ENCODE assay signal across 7 mouse cellular contexts in genomic region chr14:74946751-74947375, GRCm38 (mm10). TPM values are rescaled to one million over a fixed set of nuclear protein-coding genes. Genes with fewer than 3 reads are reported as not detected.
DNase-seq lines count a peak whose midpoint lies in the region; ATAC-seq and TF ChIP-seq lines count a peak whose summit lies in the region.

No protein-coding gene starts in this region.

- intact Hi-C loops in heart, adult 2 months (cut with DNase I), result loop anchor here (2.0 to 5.0 kb wide), 2 partner anchors 44 to 80 kb away; no protein-coding TSS in a partner anchor

- H3K4me2 ChIP-seq in embryonic facial prominence, embryonic 13.5 days, result peak overlapping the region; percentile 67
- H3K4me2 ChIP-seq in limb, embryonic 13.5 days (replicated peaks), result peak overlapping the region; percentile 85
- H3K4me2 ChIP-seq in midbrain, embryonic 15.5 days, result peak overlapping the region; percentile 83

- no peak for TF ChIP-seq POLR2A in heart, adult 2 months (IDR thresholded peaks at IDR 0.05; ENCODE audit: insufficient read depth, low read depth, low read length)
- peak; percentile 44; the same call in 1 of the 2 replicates for TF ChIP-seq POLR2A in spleen, adult 2 months (IDR thresholded peaks at IDR 0.05; ENCODE audit: low read depth, low read length)

- no peaks in the 10 kb centered on the region for H3K27me3 ChIP-seq in embryonic facial prominence, embryonic 13.5 days
- no peaks in the 10 kb centered on the region for H3K27me3 ChIP-seq in heart, adult 2 months (ENCODE audit: control insufficient read depth, insufficient read depth, low read length)
- H3K27me3 ChIP-seq in limb, embryonic 13.5 days, result no peaks in the 10 kb centered on the region
- no peaks in the 10 kb centered on the region for H3K27me3 ChIP-seq in midbrain, embryonic 15.5 days (replicated peaks)
- no peaks in the 10 kb centered on the region for H3K27me3 ChIP-seq in spleen, adult 2 months (ENCODE audit: control insufficient read depth, insufficient read depth, low read length)

- no peaks in the 10 kb centered on the region for H3K36me3 ChIP-seq in embryonic facial prominence, embryonic 13.5 days
- H3K36me3 ChIP-seq in heart, adult 2 months (ENCODE audit: control insufficient read depth, insufficient read depth, low read length), result peaks cover 2% of the 10 kb centered on the region
- H3K36me3 ChIP-seq in limb, embryonic 13.5 days, result no peaks in the 10 kb centered on the region
- H3K36me3 ChIP-seq in midbrain, embryonic 15.5 days (replicated peaks), result no peaks in the 10 kb centered on the region
- H3K36me3 ChIP-seq in spleen, adult 2 months (ENCODE audit: control insufficient read depth, insufficient read depth, low read length), result no peaks in the 10 kb centered on the region

- under 1% methylated on average over 56 of the region's 56 CpGs for WGBS in embryonic facial prominence, embryonic 13.5 days
- under 1% methylated on average over 56 of the region's 56 CpGs for WGBS in heart, adult 2 months
- WGBS in limb, embryonic 13.5 days, result under 1% methylated on average over 56 of the region's 56 CpGs
- WGBS in midbrain, embryonic 15.5 days, result under 1% methylated on average over 56 of the region's 56 CpGs
- WGBS in spleen, adult 2 months, result under 1% methylated on average over 56 of the region's 56 CpGs

- H3K4me3 ChIP-seq in embryonic facial prominence, embryonic 13.5 days, result peak overlapping the region; percentile 77
- peak overlapping the region; percentile 99 for H3K4me3 ChIP-seq in heart, adult 2 months
- peak overlapping the region; percentile 87 for H3K4me3 ChIP-seq in limb, embryonic 13.5 days
- H3K4me3 ChIP-seq in midbrain, embryonic 15.5 days, result peak overlapping the region; percentile 73
- H3K4me3 ChIP-seq in spleen, adult 2 months (ENCODE audit: extremely low read depth, insufficient read depth, insufficient read length), result peak overlapping the region; percentile 84

- no peak for TF ChIP-seq EP300 in heart, adult 2 months (IDR thresholded peaks at IDR 0.05; ENCODE audit: insufficient read depth, low read depth, low read length)

- no peak for TF ChIP-seq CTCF in heart, adult 2 months (IDR thresholded peaks at IDR 0.05)
- 0 out of 2 replicates have a peak, but pooled peaks have one; percentile 1 for TF ChIP-seq CTCF in spleen, adult 2 months (IDR thresholded peaks at IDR 0.05; ENCODE audit: extremely low read depth, insufficient read depth, insufficient read length, insufficient replicate concordance)

- DNase-seq in adrenal gland, postnatal 25 days, result peak; percentile 85
- DNase-seq in heart, adult 2 months, result peak; percentile 86 to 90
- peak; percentile 65 to 79 for DNase-seq in kidney, adult 8-10 months
- DNase-seq in spleen, adult 2 months (ENCODE audit: low read depth in 1 of 2, low spot score in 2 of 2), result peak; percentile 68 to 89

- 0 out of 2 replicates have a peak, but pooled peaks cover 3% of the 10 kb centered on the region for H3K79me2 ChIP-seq in heart, adult 2 months (replicated peaks; ENCODE audit: control insufficient read depth, insufficient read depth, low read length)

- H3K9ac ChIP-seq in embryonic facial prominence, embryonic 13.5 days, result peak overlapping the region; percentile 91
- peak overlapping the region; percentile 91 for H3K9ac ChIP-seq in heart, adult 2 months (ENCODE audit: low read depth, low read length)
- H3K9ac ChIP-seq in limb, embryonic 13.5 days, result peak overlapping the region; percentile 88
- peak overlapping the region; percentile 87 for H3K9ac ChIP-seq in midbrain, embryonic 15.5 days

- H3K9me3 ChIP-seq in embryonic facial prominence, embryonic 13.5 days, result no peaks in the 10 kb centered on the region
- no peaks in the 10 kb centered on the region for H3K9me3 ChIP-seq in limb, embryonic 13.5 days
- no peaks in the 10 kb centered on the region for H3K9me3 ChIP-seq in midbrain, embryonic 15.5 days

- H3K27ac ChIP-seq in embryonic facial prominence, embryonic 13.5 days, result peak overlapping the region; percentile 94
- H3K27ac ChIP-seq in heart, adult 2 months, result peak overlapping the region; percentile 96
- H3K27ac ChIP-seq in limb, embryonic 13.5 days, result peak overlapping the region; percentile 92
- H3K27ac ChIP-seq in midbrain, embryonic 15.5 days, result peak overlapping the region; percentile 92
- peak overlapping the region; percentile 99 for H3K27ac ChIP-seq in spleen, adult 2 months (ENCODE audit: insufficient read depth, low read length)

- peak; percentile 79 for ATAC-seq in embryonic facial prominence, embryonic 13.5 days (ENCODE audit: insufficient number of reproducible peaks, insufficient read depth, low FRiP score, low TSS enrichment, low read depth)
- peak; percentile 82 for ATAC-seq in limb, embryonic 13.5 days (ENCODE audit: low FRiP score, low read depth)
- ATAC-seq in midbrain, embryonic 15.5 days (replicated peaks), result peak; percentile 90

- H3K4me1 ChIP-seq in embryonic facial prominence, embryonic 13.5 days, result peaks cover 30% of the 10 kb centered on the region
- peaks cover 21% of the 10 kb centered on the region for H3K4me1 ChIP-seq in heart, adult 2 months (ENCODE audit: control insufficient read depth, insufficient read depth, low read length)
- H3K4me1 ChIP-seq in limb, embryonic 13.5 days, result peaks cover 28% of the 10 kb centered on the region
- peaks cover 24% of the 10 kb centered on the region for H3K4me1 ChIP-seq in midbrain, embryonic 15.5 days
- peaks cover 20% of the 10 kb centered on the region; the same call in 1 of the 2 replicates for H3K4me1 ChIP-seq in spleen, adult 2 months (ENCODE audit: control insufficient read depth, insufficient read depth, insufficient read length)

RNA-seq across cellular contexts. Expression of gene Lrch1, which starts 0.8 kb away (rescaled TPM):
- 11.7 and 20.5 TPM in 2 replicates for total RNA-seq in adrenal gland, postnatal 25 days (2021)
- 16.3 and 16.8 TPM in 2 replicates for polyA plus RNA-seq in embryonic facial prominence, embryonic 13.5 days (2015; fragmentation: Nextera tagmentation; extraction: Ambion mirVana)
- 10 to 100 TPM; 14.8 to 17.1 TPM for total RNA-seq in heart, adult 2 months (2021)
- polyA plus RNA-seq in heart, adult 2 months (2012; rRNA removed), result 7.5 and 10.7 TPM in 2 replicates
- polyA plus RNA-seq in limb, embryonic 13.5 days (2015; fragmentation: Nextera tagmentation; extraction: Ambion mirVana), result 14.6 and 17.3 TPM in 2 replicates
- polyA plus RNA-seq in midbrain, embryonic 15.5 days (2015; fragmentation: Nextera tagmentation; extraction: Ambion mirVana), result 15.2 and 25.4 TPM in 2 replicates
- 11.5 and 15.7 TPM in 2 replicates for polyA plus RNA-seq in spleen, adult 2 months (2012; rRNA removed)

Comparison
In these comparisons a context has a peak if more than half of its experiments do, and no peak if none do; other contexts are left out.
1. Peak in every context shown above with its lines: DNase-seq, ATAC-seq, H3K4me3 ChIP-seq and H3K27ac ChIP-seq.